Mouse (Mus musculus) myocyte (in vitro differentiated cells): Measurements from ENCODE around the gene Tub. TPM values are rescaled to one million over a fixed set of nuclear protein-coding genes. Genes with fewer than 3 reads are reported as not detected.

ENCODE experiments used
- H3K27me3 ChIP-seq: one replicate; pipeline ENCODE4 v1.6.1; 2011; ENCODE audit not compliant: control insufficient read depth, insufficient read depth, insufficient read length
- H3K36me3 ChIP-seq: one replicate; pipeline ENCODE4 v1.6.1; 2011; ENCODE audit not compliant: control insufficient read depth, insufficient read depth
- H3K4me2 ChIP-seq: one replicate; pipeline ENCODE4 v1.6.1; 2011; ENCODE audit warnings: low read depth, control low read depth
- H3K4me3 ChIP-seq: one replicate; pipeline ENCODE4 v1.5.1; 2011; ENCODE audit warnings: mild to moderate bottlenecking, control low read depth, moderate library complexity
- H3K79me2 ChIP-seq: one replicate; pipeline ENCODE4 v1.6.1; 2011; ENCODE audit not compliant: control insufficient read depth, insufficient read depth
- H3ac ChIP-seq: one replicate; pipeline ENCODE4 v1.6.1; 2011; ENCODE audit not compliant: control insufficient read depth, insufficient read length
- CEBPB ChIP-seq: IDR thresholded peaks from 2 replicates; pipeline ENCODE4 v1.6.1; 2011; ENCODE audit warnings: mild to moderate bottlenecking, moderate library complexity; ENCODE audit not compliant: poor library complexity, insufficient read depth, severe bottlenecking
- E2F4 ChIP-seq: IDR thresholded peaks from one replicate; pipeline ENCODE4 v1.6.1; 2011; ENCODE audit warnings: mild to moderate bottlenecking, control low read depth, moderate library complexity; ENCODE audit not compliant: insufficient read depth
- MAX ChIP-seq: IDR thresholded peaks from one replicate; pipeline ENCODE4 v1.6.1; 2011; ENCODE audit warnings: low read depth, mild to moderate bottlenecking, control low read depth
- MYOD1 ChIP-seq, 3 experiments: IDR thresholded peaks; one replicate each; pipeline ENCODE4 v1.6.1; 2011; ENCODE audit warnings: control low read depth in 2 of 3, low read depth in 2 of 3, mild to moderate bottlenecking in 2 of 3, moderate library complexity in 1 of 3; ENCODE audit not compliant: insufficient read length in 2 of 3, control insufficient read depth in 1 of 3
- MYOG ChIP-seq, 3 experiments: IDR thresholded peaks; one replicate each; pipeline ENCODE4 v1.6.1; 2011; ENCODE audit warnings: control low read depth in 2 of 3, low read depth in 2 of 3, mild to moderate bottlenecking in 2 of 3; ENCODE audit not compliant: insufficient read length in 2 of 3, control insufficient read depth in 1 of 3, insufficient read depth in 1 of 3
- POLR2A ChIP-seq: IDR thresholded peaks from one replicate; pipeline ENCODE4 v1.6.1; 2011; ENCODE audit warnings: low read depth, mild to moderate bottlenecking, control low read depth, moderate library complexity; ENCODE audit not compliant: insufficient read length
- POLR2AphosphoS2 ChIP-seq: IDR thresholded peaks from one replicate; pipeline ENCODE4 v1.6.1; 2011; ENCODE audit warnings: low read depth, control low read depth; ENCODE audit not compliant: insufficient read length
- REST ChIP-seq: IDR thresholded peaks from one replicate; pipeline ENCODE4 v1.6.1; 2011; ENCODE audit warnings: mild to moderate bottlenecking, control low read depth, moderate library complexity; ENCODE audit not compliant: insufficient read depth, insufficient read length
- SRF ChIP-seq: IDR thresholded peaks from one replicate; pipeline ENCODE4 v1.6.1; 2011; ENCODE audit warnings: low read depth; ENCODE audit not compliant: control insufficient read depth, insufficient read length
- TCF12 ChIP-seq: IDR thresholded peaks from one replicate; pipeline ENCODE4 v1.6.1; 2011; ENCODE audit warnings: mild to moderate bottlenecking, control low read depth; ENCODE audit not compliant: poor library complexity, insufficient read depth, severe bottlenecking
- TCF3 ChIP-seq: IDR thresholded peaks from one replicate; pipeline ENCODE4 v1.6.1; 2011; ENCODE audit warnings: low read depth, control low read depth; ENCODE audit not compliant: insufficient read length
- USF1 ChIP-seq: IDR thresholded peaks from one replicate; pipeline ENCODE4 v1.6.1; 2011; ENCODE audit warnings: low read depth, mild to moderate bottlenecking, control low read depth, moderate library complexity
- polyA plus RNA-seq: library from polyadenylated mRNA; unstranded; fragments of >200 nt; fragmentation: generic; extraction: Trizol; gene quantifications from one replicate; pipeline ENCODE4 v1.2.1, GENCODE M21; 2012; ENCODE audit warnings: missing spikeins

Gene Tub
- polyA plus RNA-seq, 1 experiment, result not detected

- H3K36me3 ChIP-seq, result no peaks in the 10 kb centered on the region
- TF ChIP-seq CEBPB, result no peak
- TF ChIP-seq POLR2AphosphoS2, result no peak
- H3K4me3 ChIP-seq, result no peak overlapping the region
- no peak overlapping the region for H3ac ChIP-seq
- no peak overlapping the region for H3K4me2 ChIP-seq
- H3K27me3 ChIP-seq, result no peaks in the 10 kb centered on the region
- no peaks in the 10 kb centered on the region for H3K79me2 ChIP-seq
These were observed 43.7 kb downstream of the Tub start for GRCm38 (mm10) chr7:108993881-108994291.

GRCm38 (mm10) chr7:108996156-108996555 is 46.0 kb downstream of the Tub start:
- no peak overlapping the region for H3ac ChIP-seq
- H3K27me3 ChIP-seq, result no peaks in the 10 kb centered on the region
- no peak overlapping the region for H3K4me2 ChIP-seq
- no peak for TF ChIP-seq MYOD1 (IDR thresholded peaks at IDR 0.05; ENCODE audit: control insufficient read depth in 1 of 3, insufficient read length in 2 of 3, low read depth in 2 of 3)
- TF ChIP-seq E2F4, result no peak
- no peak for TF ChIP-seq REST
- no peak for TF ChIP-seq TCF12
- no peak for TF ChIP-seq POLR2AphosphoS2
- no peak for TF ChIP-seq CEBPB
- no peak for TF ChIP-seq TCF3
- no peak for TF ChIP-seq USF1
- TF ChIP-seq SRF, result no peak
- no peak for TF ChIP-seq POLR2A
- no peak for TF ChIP-seq MYOG (IDR thresholded peaks at IDR 0.05; ENCODE audit: control insufficient read depth in 1 of 3, insufficient read depth in 1 of 3, insufficient read length in 2 of 3, low read depth in 2 of 3)
- TF ChIP-seq MAX, result no peak
- no peak overlapping the region for H3K4me3 ChIP-seq
- no peaks in the 10 kb centered on the region for H3K79me2 ChIP-seq
- H3K36me3 ChIP-seq, result no peaks in the 10 kb centered on the region

- no peak overlapping the region for H3K4me2 ChIP-seq
- no peak overlapping the region for H3ac ChIP-seq
- H3K36me3 ChIP-seq, result no peaks in the 10 kb centered on the region
- no peak for TF ChIP-seq CEBPB
- no peak for TF ChIP-seq TCF12
- H3K27me3 ChIP-seq, result no peaks in the 10 kb centered on the region
- H3K4me3 ChIP-seq, result no peak overlapping the region
- H3K79me2 ChIP-seq, result no peaks in the 10 kb centered on the region
These were observed 50.3 kb downstream of the Tub start for GRCm38 (mm10) chr7:109000315-109000954.

GRCm38 (mm10) chr7:109001971-109002370 is 51.8 kb downstream of the Tub start:
- H3K36me3 ChIP-seq, result no peaks in the 10 kb centered on the region
- H3K27me3 ChIP-seq, result no peaks in the 10 kb centered on the region
- H3K4me3 ChIP-seq, result no peak overlapping the region
- no peak overlapping the region for H3ac ChIP-seq
- no peak overlapping the region for H3K4me2 ChIP-seq
- TF ChIP-seq CEBPB (no peak), REST (no peak), TCF12 (no peak), MYOD1 (IDR thresholded peaks at IDR 0.05; ENCODE audit: control insufficient read depth in 1 of 3, insufficient read length in 2 of 3, low read depth in 2 of 3) (no peak), E2F4 (no peak), POLR2AphosphoS2 (no peak), MAX (no peak), USF1 (no peak), MYOG (IDR thresholded peaks at IDR 0.05; ENCODE audit: control insufficient read depth in 1 of 3, insufficient read depth in 1 of 3, insufficient read length in 2 of 3, low read depth in 2 of 3) (no peak), POLR2A (no peak), TCF3 (no peak), SRF (no peak)
- no peaks in the 10 kb centered on the region for H3K79me2 ChIP-seq

GRCm38 (mm10) chr7:109003653-109004052 is 53.5 kb downstream of the Tub start:
- Histone ChIP-seq H3K4me2 (no peak overlapping the region), H3K79me2 (no peaks in the 10 kb centered on the region), H3K36me3 (no peaks in the 10 kb centered on the region), H3K4me3 (no peak overlapping the region), H3K27me3 (no peaks in the 10 kb centered on the region), H3ac (no peak overlapping the region)
- TF ChIP-seq CEBPB, result no peak
- TF ChIP-seq MAX, result no peak
- TF ChIP-seq USF1, result no peak
- TF ChIP-seq MYOD1 (IDR thresholded peaks at IDR 0.05; ENCODE audit: control insufficient read depth in 1 of 3, insufficient read length in 2 of 3, low read depth in 2 of 3), result no peak
- TF ChIP-seq POLR2AphosphoS2, result no peak
- no peak for TF ChIP-seq E2F4
- TF ChIP-seq REST, result no peak
- TF ChIP-seq TCF3, result no peak
- no peak for TF ChIP-seq TCF12
